In the genomic region with DNA sequence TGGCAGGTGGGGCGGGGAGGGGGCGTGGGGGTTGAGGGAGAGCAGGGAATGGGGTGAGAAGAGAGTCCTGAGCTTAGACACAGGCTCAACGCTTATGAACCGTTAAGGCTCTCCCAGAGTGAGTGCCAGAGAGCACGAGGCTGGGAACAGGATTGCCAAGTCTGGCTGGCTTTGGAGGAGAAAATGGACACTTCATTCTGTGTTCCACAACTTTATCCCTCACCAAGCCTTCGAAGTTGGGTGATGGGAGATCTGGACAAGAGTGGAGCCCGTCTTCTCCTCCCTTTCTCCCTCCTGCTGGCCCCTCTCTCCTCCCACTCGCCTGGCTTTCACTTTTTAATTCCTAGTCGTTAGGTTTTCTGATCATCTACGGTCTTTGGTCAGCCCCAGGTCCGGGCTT, we compare ENCODE assay signal across 8 mouse cellular contexts. TPM values are rescaled to one million over a fixed set of nuclear protein-coding genes. Genes with fewer than 3 reads are reported as not detected.
DNase-seq lines count a peak whose midpoint lies in the region; ATAC-seq and TF ChIP-seq lines count a peak whose summit lies in the region.

No protein-coding gene starts in this region.

- peaks cover 41% of the 10 kb centered on the region for H3K27me3 ChIP-seq in heart, embryonic 12.5 days (replicated peaks)
- peaks cover 19% of the 10 kb centered on the region for H3K27me3 ChIP-seq in liver, embryonic 14.5 days (ENCODE audit: control insufficient read depth, insufficient read depth, low read length)

- H3K9me3 ChIP-seq in heart, embryonic 12.5 days (replicated peaks) = no peaks in the 10 kb centered on the region
- no peaks in the 10 kb centered on the region for H3K9me3 ChIP-seq in liver, embryonic 14.5 days (ENCODE audit: control insufficient read depth, low read length)

- H3K4me2 ChIP-seq in heart, embryonic 12.5 days = peak overlapping the region; percentile 99
- H3K4me2 ChIP-seq in liver, embryonic 14.5 days (ENCODE audit: low read depth) = peak overlapping the region; percentile 52

- peak; percentile 20 for DNase-seq in adrenal gland, postnatal 10 days
- DNase-seq in adrenal gland, adult (ENCODE audit: inconsistent age in 2 of 2, low spot score in 1 of 2) = no peak
- peak; percentile 20 for DNase-seq in 416B (ENCODE audit: low read depth)
- DNase-seq in liver, embryonic 14.5 days (ENCODE audit: low read depth in 3 of 3, low spot score in 3 of 3) = no peak
- no peak for DNase-seq in spleen, adult 18-20 months
- DNase-seq in right cerebral cortex, postnatal 36 days (ENCODE audit: low spot score in 2 of 2) = no peak
- DNase-seq in adrenal gland, postnatal 36 days = no peak

- H3K36me3 ChIP-seq in heart, embryonic 12.5 days = no peaks in the 10 kb centered on the region
- H3K36me3 ChIP-seq in liver, embryonic 14.5 days (replicated peaks; ENCODE audit: control insufficient read depth, insufficient read depth, low read depth) = no peaks in the 10 kb centered on the region

- peak overlapping the region; percentile 72 for H3K4me3 ChIP-seq in heart, embryonic 12.5 days
- H3K4me3 ChIP-seq in liver, embryonic 14.5 days (ENCODE audit: insufficient read depth in 1 of 2, low read depth in 2 of 2, low read length in 2 of 2) = peak overlapping the region; percentile 34 to 52; a peak in 3 of 4 replicates

- no peak overlapping the region for H3K27ac ChIP-seq in heart, embryonic 12.5 days (ENCODE audit: poor library complexity, severe bottlenecking)
- no peak overlapping the region for H3K27ac ChIP-seq in liver, embryonic 14.5 days

- 17% methylated on average over 11 of the region's 11 CpGs for WGBS in heart, embryonic 12.5 days
- WGBS in liver, embryonic 14.5 days (ENCODE audit: insufficient replicate concordance) = 13% methylated on average over 11 of the region's 11 CpGs

- TF ChIP-seq EP300 in liver, embryonic 14.5 days (IDR thresholded peaks at IDR 0.05; ENCODE audit: low read depth) = no peak

- ATAC-seq in heart, embryonic 12.5 days (ENCODE audit: insufficient number of reproducible peaks, low FRiP score) = no peak
- ATAC-seq in liver, embryonic 14.5 days (ENCODE audit: insufficient read depth) = no peak

- peak overlapping the region; percentile 80 for H3K9ac ChIP-seq in heart, embryonic 12.5 days
- H3K9ac ChIP-seq in liver, embryonic 14.5 days (replicated peaks) = no peak overlapping the region

- TF ChIP-seq CTCF in liver, embryonic 14.5 days (IDR thresholded peaks at IDR 0.05; ENCODE audit: low read depth) = no peak

- peaks cover 5% of the 10 kb centered on the region; the same call in 1 of the 2 replicates for H3K4me1 ChIP-seq in heart, embryonic 12.5 days (replicated peaks)
- H3K4me1 ChIP-seq in liver, embryonic 14.5 days (replicated peaks; ENCODE audit: control insufficient read depth in 2 of 2, insufficient read depth in 2 of 2, low read length in 1 of 2) = no peaks in the 10 kb centered on the region

RNA-seq across cellular contexts. Expression of gene Icosl, which starts 0.6 kb away (rescaled TPM):
- 10 to 100 TPM in 1 of 2 experiments, 1 to 10 TPM in 1; 8.6 to 12.6 TPM for total RNA-seq in adrenal gland, postnatal 10 days (2021)
- polyA plus RNA-seq in heart, embryonic 12.5 days (2016; fragmentation: Nextera tagmentation; extraction: Ambion mirVana) = 1.5 and 1.6 TPM in 2 replicates
- polyA plus RNA-seq in liver, embryonic 14.5 days (2012; rRNA removed) = 2.4 TPM in 2 replicates
- 2.2 TPM in 2 replicates for polyA plus RNA-seq in liver, embryonic 14.5 days (2014; fragmentation: Nextera tagmentation; extraction: Ambion mirVana)
- 10 to 100 TPM; 11.6 to 21.6 TPM for total RNA-seq in adrenal gland, postnatal 36 days (2021)

RNA-seq across cellular contexts. Expression of gene Aire, which starts 25.1 kb away (rescaled TPM):
- total RNA-seq in adrenal gland, postnatal 10 days (2021) = under 1 TPM in 1 of 2 experiments, not detected in 1; 0.12 TPM
- polyA plus RNA-seq in heart, embryonic 12.5 days (2016; fragmentation: Nextera tagmentation; extraction: Ambion mirVana) = 0.42 TPM in 1 of 2 replicates, not detected in the other
- not detected in 2 replicates for polyA plus RNA-seq in liver, embryonic 14.5 days (2012; rRNA removed)
- polyA plus RNA-seq in liver, embryonic 14.5 days (2014; fragmentation: Nextera tagmentation; extraction: Ambion mirVana) = not detected in 2 replicates
- total RNA-seq in adrenal gland, postnatal 36 days (2021) = not detected

RNA-seq across cellular contexts. Expression of gene Dnmt3l, which starts 26.8 kb away (rescaled TPM):
- total RNA-seq in adrenal gland, postnatal 10 days (2021) = 1 to 10 TPM; 2.4 to 6.4 TPM
- not detected in 2 replicates for polyA plus RNA-seq in heart, embryonic 12.5 days (2016; fragmentation: Nextera tagmentation; extraction: Ambion mirVana)
- polyA plus RNA-seq in liver, embryonic 14.5 days (2012; rRNA removed) = 0.08 TPM in 1 of 2 replicates, not detected in the other
- polyA plus RNA-seq in liver, embryonic 14.5 days (2014; fragmentation: Nextera tagmentation; extraction: Ambion mirVana) = not detected in 2 replicates
- total RNA-seq in adrenal gland, postnatal 36 days (2021) = 10 to 100 TPM; 24.1 to 38.1 TPM

RNA-seq across cellular contexts. Expression of gene Pfkl, which starts 58.7 kb away (rescaled TPM):
- total RNA-seq in adrenal gland, postnatal 10 days (2021) = 100 to 1,000 TPM; 142 to 172 TPM
- 220 and 226 TPM in 2 replicates for polyA plus RNA-seq in heart, embryonic 12.5 days (2016; fragmentation: Nextera tagmentation; extraction: Ambion mirVana)
- 41.7 and 46.7 TPM in 2 replicates for polyA plus RNA-seq in liver, embryonic 14.5 days (2012; rRNA removed)
- polyA plus RNA-seq in liver, embryonic 14.5 days (2014; fragmentation: Nextera tagmentation; extraction: Ambion mirVana) = 63.1 and 66.8 TPM in 2 replicates
- total RNA-seq in adrenal gland, postnatal 36 days (2021) = 100 to 1,000 TPM; 116 to 131 TPM

Comparison
In these comparisons a context has a peak if more than half of its experiments do, and no peak if none do; other contexts are left out.
1. DNase-seq: peak in adrenal gland, postnatal 10 days (single experiment) and 416B (single experiment); none in adrenal gland, adult (0 of 2), liver, embryonic 14.5 days (0 of 3), spleen, adult 18-20 months (0 of 2), right cerebral cortex, postnatal 36 days (0 of 2) and adrenal gland, postnatal 36 days (0 of 2).